Mouse (Mus musculus): ENCODE results near the gene Ranbp17.

DNA sequence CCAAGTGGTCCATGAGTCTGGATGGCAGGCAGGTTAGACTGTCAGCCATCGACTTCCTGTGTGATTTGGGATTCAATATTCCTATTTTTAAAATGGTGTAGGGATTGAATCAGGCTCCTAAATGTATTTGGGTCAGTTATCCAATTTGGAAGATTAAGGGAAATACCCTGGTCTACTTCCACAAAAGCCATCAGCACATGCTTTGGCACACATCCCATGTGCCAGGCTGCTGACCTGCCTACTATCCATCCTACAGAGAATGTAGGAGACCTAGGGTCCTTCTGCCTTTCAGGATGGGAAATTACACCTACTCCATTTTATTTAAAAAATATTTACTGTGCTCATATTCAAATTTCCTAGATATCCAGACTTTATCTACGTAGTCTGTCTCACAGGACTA, 306.1 kb downstream of the Ranbp17 start:
- TF ChIP-seq CTCF (IDR thresholded peaks at IDR 0.05; ENCODE audit: extremely low read depth, insufficient read depth, insufficient read length, insufficient replicate concordance) = no peak
- no peak for TF ChIP-seq POLR2A (IDR thresholded peaks at IDR 0.05; ENCODE audit: low read depth, low read length)

All from spleen, adult 2 months (tissue).